Mouse (Mus musculus) forebrain, embryonic 16.5 days (tissue): ENCODE data around the gene Cux1. TPM values are rescaled to one million over a fixed set of nuclear protein-coding genes. Genes with fewer than 3 reads are reported as not detected.
A peak's percentile ranks its signal among the peaks of the same experiment; 100 is the strongest.

Source experiments
- ATAC-seq: fragments of 200-750 bp; cut with Nextera tagmentation; 2 replicates; pipeline ENCODE4 v1.8.0; 2017; ENCODE audit warnings: mild to moderate bottlenecking, moderate library complexity
- H3K27ac ChIP-seq: fragments of 300-500 bp; sonication (generic); 2 replicates; pipeline ENCODE4 v1.5.1; 2014; ENCODE audit warnings: low read length, control low read depth
- H3K27me3 ChIP-seq: fragments of 300-500 bp; sonication (generic); replicated peaks from 2 replicates; pipeline ENCODE4 v1.6.1; 2014; ENCODE audit warnings: low read length; ENCODE audit not compliant: control insufficient read depth, insufficient read depth
- H3K36me3 ChIP-seq: fragments of 300-500 bp; sonication (generic); 2 replicates; pipeline ENCODE4 v1.6.1; 2014; ENCODE audit not compliant: control insufficient read depth, insufficient read depth
- H3K4me1 ChIP-seq: fragments of 300-500 bp; sonication (generic); replicated peaks from 2 replicates; pipeline ENCODE4 v1.6.1; 2014; ENCODE audit warnings: low read length; ENCODE audit not compliant: control insufficient read depth, insufficient read depth
- H3K4me2 ChIP-seq: fragments of 300-500 bp; sonication (generic); 2 replicates; pipeline ENCODE4 v1.6.1; 2014; ENCODE audit warnings: mild to moderate bottlenecking, low read length, control low read depth
- H3K4me3 ChIP-seq: fragments of 300-500 bp; sonication (generic); replicated peaks from 2 replicates; pipeline ENCODE4 v1.5.1; 2014; ENCODE audit warnings: mild to moderate bottlenecking, low read length, control low read depth
- H3K9ac ChIP-seq: fragments of 300-500 bp; sonication (generic); replicated peaks from 2 replicates; pipeline ENCODE4 v1.6.1; 2014; ENCODE audit warnings: low read depth, low read length, control low read depth
- H3K9me3 ChIP-seq: fragments of 300-500 bp; sonication (generic); 2 replicates; pipeline ENCODE4 v1.6.1; 2016; ENCODE audit warnings: low read length; ENCODE audit not compliant: control insufficient read depth
- WGBS: fragments of 180-500 bp; shearing (Covaris S2); extraction: QIAGEN DNeasy Blood & Tissue Kit; methylation state at CpG from one replicate; pipeline ENCODE4 v1.1.7; 2014; 5-methylcytosine and 5-hydroxymethylcytosine counted together
- polyA plus RNA-seq: library from polyadenylated mRNA; unstranded; fragments of >200 nt; fragmentation: Nextera tagmentation; extraction: Ambion mirVana; gene quantifications from 2 replicates; pipeline ENCODE4 v1.2.1, GENCODE M21; 2015

Gene Cux1
- polyA plus RNA-seq, 1 experiment from 2014 or later, result 138 TPM

GRCm38 (mm10) chr5:136570171-136570570 is 2.9 kb upstream of the Cux1 start:
- Histone ChIP-seq H3K9ac (no peak overlapping the region), H3K4me1 (peaks cover 16% of the 10 kb centered on the region)

GRCm38 (mm10) chr5:136568776-136569175 is 1.5 kb upstream of the Cux1 start:
- Histone ChIP-seq H3K4me3 (peak overlapping the region; percentile 99), H3K27me3 (peaks cover 25% of the 10 kb centered on the region), H3K36me3 (no peaks in the 10 kb centered on the region), H3K9me3 (no peaks in the 10 kb centered on the region), H3K9ac (peak overlapping the region; percentile 50), H3K4me2 (peak overlapping the region; percentile 97), H3K27ac (no peak overlapping the region), H3K4me1 (peaks cover 27% of the 10 kb centered on the region)
- ATAC-seq, result no peak
- WGBS, result 0% methylated on average over 30 of the region's 36 CpGs

More at GRCm38 (mm10) chr5:136570171-136570570, 2.9 kb upstream of the Cux1 start:
- no peak overlapping the region for H3K4me2 ChIP-seq
- no peaks in the 10 kb centered on the region for H3K9me3 ChIP-seq
- H3K36me3 ChIP-seq, result no peaks in the 10 kb centered on the region
- no peak for ATAC-seq
- WGBS, result 60% methylated on average over 7 of the region's 7 CpGs
- no peak overlapping the region for H3K27ac ChIP-seq
- H3K27me3 ChIP-seq, result peaks cover 27% of the 10 kb centered on the region
- H3K4me3 ChIP-seq, result no peak overlapping the region

GRCm38 (mm10) chr5:136568026-136568765 is 906 bp upstream of the Cux1 start:
- ATAC-seq, result 0 out of 2 replicates have a peak, but pooled peaks have one; percentile 5
- H3K4me1 ChIP-seq, result peaks cover 32% of the 10 kb centered on the region
- H3K4me3 ChIP-seq, result peak overlapping the region; percentile 99
- no peak overlapping the region for H3K27ac ChIP-seq
- H3K27me3 ChIP-seq, result peaks cover 25% of the 10 kb centered on the region
- H3K9me3 ChIP-seq, result no peaks in the 10 kb centered on the region
- peak overlapping the region; percentile 95 for H3K9ac ChIP-seq
- under 1% methylated on average over 36 of the region's 36 CpGs for WGBS
- H3K4me2 ChIP-seq, result peak overlapping the region; percentile 97
- H3K36me3 ChIP-seq, result no peaks in the 10 kb centered on the region

- peak overlapping the region; percentile 95 for H3K9ac ChIP-seq
- peaks cover 25% of the 10 kb centered on the region for H3K27me3 ChIP-seq
- peak overlapping the region; percentile 96 for H3K27ac ChIP-seq
- H3K4me3 ChIP-seq, result peak overlapping the region; percentile 99
- peak; percentile 51 for ATAC-seq
- peak overlapping the region; percentile 97 for H3K4me2 ChIP-seq
- H3K4me1 ChIP-seq, result peaks cover 37% of the 10 kb centered on the region
- H3K9me3 ChIP-seq, result no peaks in the 10 kb centered on the region
- under 1% methylated on average over 31 of the region's 31 CpGs for WGBS
- no peaks in the 10 kb centered on the region for H3K36me3 ChIP-seq
Measured at GRCm38 (mm10) chr5:136566812-136567175, 496 bp downstream of the Cux1 start.

- no peaks in the 10 kb centered on the region for H3K9me3 ChIP-seq
- peaks cover 20% of the 10 kb centered on the region for H3K27me3 ChIP-seq
- peak overlapping the region; percentile 95 for H3K9ac ChIP-seq
- peak overlapping the region; percentile 96 for H3K27ac ChIP-seq
- WGBS, result under 1% methylated on average over 69 of the region's 79 CpGs
- peak; percentile 27 for ATAC-seq
- no peaks in the 10 kb centered on the region for H3K36me3 ChIP-seq
- H3K4me3 ChIP-seq, result peak overlapping the region; percentile 99
- H3K4me2 ChIP-seq, result peak overlapping the region; percentile 97
- H3K4me1 ChIP-seq, result peaks cover 37% of the 10 kb centered on the region
Measured at GRCm38 (mm10) chr5:136566001-136566811, 1.1 kb downstream of the Cux1 start.

- H3K4me2 ChIP-seq, result peak overlapping the region; percentile 97
- H3K4me3 ChIP-seq, result peak overlapping the region; percentile 99
- peak overlapping the region; percentile 96 for H3K27ac ChIP-seq
- H3K4me1 ChIP-seq, result peaks cover 40% of the 10 kb centered on the region
- H3K36me3 ChIP-seq, result no peaks in the 10 kb centered on the region
- no peaks in the 10 kb centered on the region for H3K9me3 ChIP-seq
- H3K9ac ChIP-seq, result peak overlapping the region; percentile 95
- H3K27me3 ChIP-seq, result peaks cover 13% of the 10 kb centered on the region; the same call in 1 of the 2 replicates
- 0% methylated on average over 32 of the region's 32 CpGs for WGBS
- ATAC-seq, result no peak
Measured at GRCm38 (mm10) chr5:136565311-136565811, 1.9 kb downstream of the Cux1 start.

- no peak for ATAC-seq
- Histone ChIP-seq H3K9me3 (no peaks in the 10 kb centered on the region), H3K27ac (no peak overlapping the region; the same call in 1 of the 2 replicates), H3K4me2 (peak overlapping the region; percentile 97), H3K9ac (peak overlapping the region; percentile 95), H3K27me3 (peaks cover 9% of the 10 kb centered on the region; the same call in 1 of the 2 replicates), H3K36me3 (no peaks in the 10 kb centered on the region), H3K4me3 (peak overlapping the region; percentile 99), H3K4me1 (peaks cover 40% of the 10 kb centered on the region)
- WGBS, result 23% methylated on average over 11 of the region's 11 CpGs
Measured at GRCm38 (mm10) chr5:136564613-136565299, 2.5 kb downstream of the Cux1 start.

- peaks cover 38% of the 10 kb centered on the region for H3K4me1 ChIP-seq
- no peaks in the 10 kb centered on the region for H3K9me3 ChIP-seq
- H3K4me3 ChIP-seq, result peak overlapping the region; percentile 25
- 0 out of 2 replicates have a peak, but pooled peaks cover 6% of the 10 kb centered on the region for H3K27me3 ChIP-seq
- no peak overlapping the region for H3K9ac ChIP-seq
- ATAC-seq, result no peak
- H3K4me2 ChIP-seq, result peak overlapping the region; percentile 97
- no peaks in the 10 kb centered on the region for H3K36me3 ChIP-seq
- 58% methylated on average over 3 of the region's 3 CpGs for WGBS
- no peak overlapping the region for H3K27ac ChIP-seq
Measured at GRCm38 (mm10) chr5:136563996-136564395, 3.3 kb downstream of the Cux1 start.
